Mouse (Mus musculus): Measurements from ENCODE around the gene Tenm4. TPM values are rescaled to one million over a fixed set of nuclear protein-coding genes. Genes with fewer than 3 reads are reported as not detected.
A peak's percentile ranks its signal among the peaks of the same experiment; 100 is the strongest.

The Tenm4 gene
- polyA plus RNA-seq, 1 experiment from 2014 or later: 16.8 TPM

DNA sequence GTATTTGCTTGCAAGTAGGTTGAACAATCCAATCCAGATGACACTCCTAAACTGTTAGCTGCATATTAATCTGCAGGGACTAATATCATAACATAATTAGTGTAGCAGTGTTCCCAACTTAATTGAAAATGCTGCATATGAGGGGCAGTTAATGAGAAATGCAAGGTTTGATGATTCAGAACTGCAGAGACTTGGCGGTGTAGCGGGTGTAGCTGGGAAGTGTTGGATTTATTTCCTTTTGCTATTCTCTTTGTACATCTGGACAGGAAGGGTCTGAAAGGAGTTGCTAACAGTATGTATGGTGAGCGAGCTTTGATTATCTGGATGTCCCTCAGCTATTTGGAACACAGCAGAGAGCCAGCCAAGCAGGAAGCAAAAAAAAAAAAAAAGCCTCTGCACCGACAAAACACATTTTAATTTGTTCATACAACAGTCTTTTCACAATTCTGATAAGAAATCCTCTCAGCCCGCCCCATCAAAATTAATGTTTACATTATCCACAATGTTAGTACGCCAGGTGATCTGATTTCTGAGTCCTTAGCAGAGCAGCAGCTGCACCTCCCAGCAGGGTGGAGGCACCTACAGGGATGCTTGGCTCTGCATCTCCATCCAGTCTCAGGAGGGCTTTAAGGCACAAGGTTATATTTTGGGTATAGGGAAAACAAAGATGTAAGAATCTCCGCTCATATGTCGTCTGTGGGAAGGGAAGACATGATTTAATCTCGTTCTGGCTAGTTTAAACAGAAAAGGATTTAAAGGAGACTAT is 243.4 kb downstream of the Tenm4 start:
- Histone ChIP-seq H3K9me3 (no peaks in the 10 kb centered on the region), H3K4me3 (no peak overlapping the region), H3K27me3 (ENCODE audit: insufficient read depth, poor library complexity, severe bottlenecking) (peaks cover 70% of the 10 kb centered on the region), H3K4me1 (no peaks in the 10 kb centered on the region; the same call in 1 of the 2 replicates), H3K27ac (no peak overlapping the region), H3K36me3 (no peaks in the 10 kb centered on the region)
- WGBS: 70% methylated on average over 9 of the region's 9 CpGs
- no peak for DNase-seq (ENCODE audit: low spot score)

DNA sequence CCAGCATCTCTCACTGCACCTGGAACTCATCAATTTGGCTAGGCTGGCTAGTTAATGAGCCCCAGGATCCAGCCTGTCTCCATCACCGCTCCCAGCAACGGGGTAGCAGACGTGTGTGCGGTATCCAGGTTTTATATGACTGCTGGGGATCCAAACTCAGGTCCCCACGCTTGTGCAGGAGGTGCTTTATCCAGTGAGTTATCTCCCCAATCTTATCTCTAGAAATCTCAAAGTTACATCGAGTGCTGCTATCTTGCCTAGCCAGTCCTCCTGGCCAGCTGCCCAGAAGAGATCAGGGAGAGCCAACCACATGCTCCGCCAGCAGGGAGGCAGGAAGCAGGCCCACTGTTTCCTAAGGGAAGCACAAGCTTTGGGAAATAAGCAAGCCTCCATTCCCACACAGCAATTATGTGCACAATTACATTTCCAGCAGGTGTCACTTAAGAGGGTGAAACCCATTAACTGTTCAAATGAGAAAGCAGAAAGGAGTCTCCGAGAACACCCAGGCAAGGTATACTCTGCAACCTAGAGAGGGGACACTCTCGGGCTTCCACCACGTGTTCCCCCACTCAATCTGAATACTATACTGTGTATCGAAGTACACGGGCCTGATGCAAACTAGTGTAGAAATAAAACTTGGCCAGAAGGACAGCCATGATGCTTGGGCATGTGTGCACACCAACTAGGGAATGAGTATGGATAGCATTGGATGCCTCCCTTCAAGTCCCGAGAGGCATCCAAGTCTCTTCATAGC is 246.4 kb downstream of the Tenm4 start:
- Histone ChIP-seq H3K27me3 (ENCODE audit: insufficient read depth, poor library complexity, severe bottlenecking) (peaks cover 67% of the 10 kb centered on the region), H3K4me3 (no peak overlapping the region), H3K4me1 (peaks cover 7% of the 10 kb centered on the region), H3K27ac (no peak overlapping the region), H3K9me3 (no peaks in the 10 kb centered on the region), H3K36me3 (no peaks in the 10 kb centered on the region)
- DNase-seq (ENCODE audit: low spot score): no peak
- 75% methylated on average over 13 of the region's 13 CpGs for WGBS

DNA sequence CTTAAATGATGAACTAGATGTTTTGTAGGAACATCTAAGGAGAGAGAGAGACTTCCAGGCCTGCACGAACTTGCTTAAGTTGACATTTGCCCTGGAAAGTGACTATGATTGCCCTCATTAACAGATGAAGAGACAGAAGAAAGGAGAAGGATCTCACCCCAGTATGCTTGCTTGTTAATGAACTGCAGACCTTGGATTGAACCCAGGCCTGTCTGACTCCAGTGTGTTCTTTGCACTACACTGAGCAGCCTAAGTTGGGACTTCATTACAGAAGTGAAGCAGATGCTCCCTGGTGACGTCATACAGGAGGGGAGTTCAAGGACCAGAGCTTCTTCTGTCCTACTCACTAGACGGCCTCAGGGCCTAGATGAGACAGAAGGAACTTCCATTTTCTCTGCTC is 247.1 kb downstream of the Tenm4 start:
- Histone ChIP-seq H3K27me3 (ENCODE audit: insufficient read depth, poor library complexity, severe bottlenecking) (peaks cover 74% of the 10 kb centered on the region), H3K27ac (no peak overlapping the region)

DNA sequence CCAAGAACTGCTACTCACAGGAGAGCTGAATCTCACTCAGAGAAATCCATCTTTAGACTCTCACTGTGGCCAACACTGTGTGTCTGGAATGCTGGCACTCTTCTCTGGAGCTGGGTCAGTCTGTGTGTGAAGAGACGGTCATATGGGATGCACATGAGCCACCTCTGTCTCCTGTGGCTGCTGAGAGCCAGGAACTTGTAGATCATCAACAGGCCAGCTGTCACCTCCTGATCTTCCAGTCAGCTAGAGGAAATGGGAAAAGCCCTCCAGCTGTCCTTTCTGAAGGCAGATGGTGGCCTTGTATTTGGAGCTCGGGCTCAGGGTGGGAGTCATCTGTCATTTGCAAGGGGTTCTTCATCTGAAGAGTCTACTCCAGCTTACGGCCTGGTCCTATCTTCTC is 249.0 kb downstream of the Tenm4 start:
- Histone ChIP-seq H3K4me3 (no peak overlapping the region), H3K9me3 (no peaks in the 10 kb centered on the region), H3K36me3 (no peaks in the 10 kb centered on the region), H3K27me3 (ENCODE audit: insufficient read depth, poor library complexity, severe bottlenecking) (peaks cover 76% of the 10 kb centered on the region), H3K27ac (no peak overlapping the region), H3K4me1 (peaks cover 7% of the 10 kb centered on the region)
- DNase-seq (ENCODE audit: low spot score): no peak
- WGBS: 67% methylated on average over 3 of the region's 3 CpGs

More for the DNA sequence above, 247.1 kb downstream of the Tenm4 start:
- no peak for DNase-seq (ENCODE audit: low spot score)
- Histone ChIP-seq H3K4me1 (peaks cover 7% of the 10 kb centered on the region), H3K36me3 (no peaks in the 10 kb centered on the region), H3K4me3 (no peak overlapping the region), H3K9me3 (no peaks in the 10 kb centered on the region)
- 74% methylated on average over 3 of the region's 3 CpGs for WGBS

DNA sequence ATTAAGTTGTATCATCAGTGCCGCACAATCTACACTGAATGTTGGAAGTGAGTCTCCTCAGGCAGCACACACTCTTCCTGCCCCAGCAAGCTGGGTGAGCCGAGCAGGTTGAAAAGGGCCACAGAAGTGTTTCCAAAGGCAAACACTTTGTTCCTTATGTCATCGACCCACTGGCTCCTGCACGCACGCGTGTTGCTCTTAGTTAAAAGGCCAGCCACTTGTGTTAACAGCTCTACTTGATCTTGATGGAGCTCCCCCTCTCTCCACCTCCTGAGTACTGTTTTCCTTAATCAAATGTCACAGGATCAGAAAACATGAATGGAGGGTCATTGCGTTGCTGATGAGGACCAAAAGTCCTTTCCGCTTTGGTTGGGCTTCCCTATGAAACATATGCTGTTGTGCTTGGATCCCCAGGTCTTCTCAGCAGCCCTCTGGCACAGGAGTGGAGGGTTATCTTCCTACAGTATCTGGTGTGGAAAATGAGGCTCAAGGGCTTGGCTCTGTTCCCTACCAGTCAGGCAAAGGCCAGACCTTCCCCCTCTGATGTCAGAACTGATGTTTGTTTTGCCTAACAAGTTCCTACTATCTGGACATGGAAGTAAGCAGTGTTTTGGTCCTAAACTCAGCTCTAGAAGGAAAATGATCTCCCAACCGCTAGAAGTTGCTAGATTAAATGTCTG is 250.0 kb downstream of the Tenm4 start:
- Histone ChIP-seq H3K9me3 (no peaks in the 10 kb centered on the region), H3K36me3 (no peaks in the 10 kb centered on the region), H3K27ac (peak overlapping the region; percentile 36; the same call in 1 of the 2 replicates), H3K4me1 (peaks cover 7% of the 10 kb centered on the region), H3K27me3 (ENCODE audit: insufficient read depth, poor library complexity, severe bottlenecking) (peaks cover 74% of the 10 kb centered on the region), H3K4me3 (no peak overlapping the region)
- DNase-seq (ENCODE audit: low spot score): peak; percentile 82
- 30% methylated on average over 9 of the region's 9 CpGs for WGBS

DNA sequence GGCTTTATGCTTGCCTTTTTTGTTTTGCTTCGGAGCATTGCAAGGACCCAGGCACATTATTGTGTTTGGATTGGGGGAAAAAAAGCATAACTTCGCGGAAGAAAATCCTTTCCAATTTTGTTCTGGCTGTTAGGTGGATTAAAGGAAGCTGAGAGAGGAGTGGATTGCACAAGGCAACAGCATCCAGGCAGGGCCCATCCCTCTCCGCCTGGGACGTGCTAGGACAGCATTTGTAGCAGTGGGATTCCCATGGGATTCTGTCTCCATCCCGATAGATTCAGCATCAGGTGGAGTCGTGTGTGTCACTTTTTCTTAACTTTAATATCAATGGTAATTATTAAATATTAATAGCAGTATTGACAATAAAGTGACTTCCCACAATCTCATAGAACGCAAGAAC is 255.9 kb downstream of the Tenm4 start:
- H3K27me3 ChIP-seq (ENCODE audit: insufficient read depth, poor library complexity, severe bottlenecking): peaks cover 55% of the 10 kb centered on the region
- 76% methylated on average over 8 of the region's 8 CpGs for WGBS
- H3K9me3 ChIP-seq: no peaks in the 10 kb centered on the region
- H3K27ac ChIP-seq: no peak overlapping the region
- no peak overlapping the region for H3K4me3 ChIP-seq
- no peaks in the 10 kb centered on the region for H3K4me1 ChIP-seq
- H3K36me3 ChIP-seq: no peaks in the 10 kb centered on the region
- DNase-seq (ENCODE audit: low spot score): no peak

DNA sequence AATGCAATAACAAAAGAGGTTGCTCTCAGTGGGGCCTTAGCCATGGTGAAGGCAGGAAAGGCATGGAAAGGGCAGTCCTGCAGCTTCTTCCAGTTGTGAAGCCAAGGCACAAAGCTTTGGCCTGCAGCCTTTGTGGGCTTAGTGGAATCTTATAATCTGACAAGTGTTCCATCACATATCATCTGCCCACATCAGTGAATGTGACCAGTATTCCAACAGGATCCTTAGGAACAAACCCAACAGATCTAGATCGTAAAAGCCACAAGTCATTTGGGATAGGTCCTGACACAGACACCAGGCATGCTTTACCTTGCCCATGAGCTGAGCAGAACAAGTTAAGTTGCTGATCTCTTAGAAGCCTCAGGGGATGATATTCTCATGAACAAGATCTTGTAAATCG is 262.3 kb downstream of the Tenm4 start:
- WGBS: 76% methylated on average over 2 of the region's 2 CpGs
- Histone ChIP-seq H3K9me3 (no peaks in the 10 kb centered on the region), H3K36me3 (no peaks in the 10 kb centered on the region), H3K4me3 (no peak overlapping the region), H3K27ac (no peak overlapping the region), H3K27me3 (ENCODE audit: insufficient read depth, poor library complexity, severe bottlenecking) (peaks cover 30% of the 10 kb centered on the region; the same call in 1 of the 2 replicates), H3K4me1 (no peaks in the 10 kb centered on the region)
- no peak for DNase-seq (ENCODE audit: low spot score)

DNA sequence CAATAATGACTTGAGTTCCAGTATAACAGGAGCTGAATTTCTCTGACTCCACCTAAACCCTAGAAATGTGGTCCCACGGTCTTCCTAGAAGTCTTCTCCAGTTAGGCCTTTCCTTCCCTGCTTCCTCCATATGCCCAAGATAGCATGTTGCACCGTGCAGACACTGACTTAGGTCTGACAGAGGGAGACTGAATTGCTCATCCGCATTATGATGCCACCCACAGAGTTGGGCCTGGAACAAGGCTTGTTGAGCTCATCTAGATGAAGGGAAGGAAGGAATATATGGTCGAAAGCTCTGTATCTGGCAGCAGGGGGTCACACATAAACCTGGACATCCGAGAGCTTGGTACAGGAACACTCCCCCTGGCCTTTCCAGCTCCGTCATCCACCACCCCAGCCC is 267.3 kb downstream of the Tenm4 start:
- Histone ChIP-seq H3K4me1 (no peaks in the 10 kb centered on the region), H3K36me3 (no peaks in the 10 kb centered on the region), H3K27ac (no peak overlapping the region), H3K4me3 (no peak overlapping the region), H3K9me3 (no peaks in the 10 kb centered on the region), H3K27me3 (ENCODE audit: insufficient read depth, poor library complexity, severe bottlenecking) (0 out of 2 replicates have a peak, but pooled peaks cover 7% of the 10 kb centered on the region)
- 83% methylated on average over 6 of the region's 6 CpGs for WGBS
- DNase-seq (ENCODE audit: low spot score): no peak

DNA sequence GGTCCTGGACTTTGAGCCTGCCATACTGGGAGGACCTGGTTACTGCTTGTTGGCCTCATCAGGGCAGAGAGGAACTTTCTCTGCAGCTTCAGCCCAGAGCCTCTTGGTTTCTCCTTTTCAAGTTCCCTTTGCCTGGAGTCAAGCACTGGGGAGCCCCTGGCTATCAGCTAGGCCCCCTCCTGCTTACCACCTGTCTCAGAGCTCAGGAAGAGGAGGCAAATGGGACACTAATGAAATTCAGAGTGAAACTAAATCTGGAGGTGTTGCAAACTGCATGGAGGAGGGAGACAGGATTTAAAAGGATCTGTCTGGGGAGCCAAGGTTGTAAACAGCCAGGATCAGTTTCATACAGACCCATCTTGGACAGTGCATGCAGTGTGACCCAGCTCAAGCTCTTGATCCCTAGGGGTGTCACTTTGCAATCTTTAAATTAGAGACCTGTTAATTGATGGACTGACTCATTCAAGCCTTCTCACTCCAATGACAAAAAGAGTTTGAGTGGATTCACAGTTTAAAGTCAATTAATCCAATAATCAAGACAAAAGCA is 269.2 kb downstream of the Tenm4 start:
- DNase-seq (ENCODE audit: low spot score): no peak
- Histone ChIP-seq H3K27ac (no peak overlapping the region), H3K27me3 (ENCODE audit: insufficient read depth, poor library complexity, severe bottlenecking) (0 out of 2 replicates have a peak, but pooled peaks cover 7% of the 10 kb centered on the region), H3K9me3 (no peaks in the 10 kb centered on the region), H3K36me3 (no peaks in the 10 kb centered on the region), H3K4me1 (no peaks in the 10 kb centered on the region), H3K4me3 (no peak overlapping the region)

DNA sequence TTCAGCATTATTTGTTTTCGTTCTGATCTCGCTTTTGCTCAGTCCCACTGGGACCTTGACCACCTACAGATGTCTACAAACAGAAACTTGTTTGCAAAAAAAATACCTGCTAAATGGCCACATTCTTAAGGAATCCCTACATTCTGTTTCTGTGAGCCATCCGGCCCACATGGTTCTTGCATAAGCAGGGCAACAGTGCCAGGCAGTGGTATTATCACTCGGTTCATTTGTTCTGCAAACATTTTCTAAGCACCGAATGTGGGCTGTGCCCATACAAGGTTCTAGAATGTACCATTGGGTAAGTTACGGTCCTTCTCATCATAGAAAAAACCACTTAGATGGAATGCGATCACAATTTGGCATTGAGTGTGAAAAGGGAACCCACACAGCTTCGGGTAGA is 274.7 kb downstream of the Tenm4 start:
- DNase-seq (ENCODE audit: low spot score): no peak
- H3K27me3 ChIP-seq (ENCODE audit: insufficient read depth, poor library complexity, severe bottlenecking): 0 out of 2 replicates have a peak, but pooled peaks cover under 1% of the 10 kb centered on the region
- 82% methylated on average over 8 of the region's 8 CpGs for WGBS
- H3K9me3 ChIP-seq: no peaks in the 10 kb centered on the region
- H3K36me3 ChIP-seq: no peaks in the 10 kb centered on the region
- no peak overlapping the region for H3K4me3 ChIP-seq
- H3K27ac ChIP-seq: no peak overlapping the region
- H3K4me1 ChIP-seq: 0 out of 2 replicates have a peak, but pooled peaks cover 2% of the 10 kb centered on the region

DNA sequence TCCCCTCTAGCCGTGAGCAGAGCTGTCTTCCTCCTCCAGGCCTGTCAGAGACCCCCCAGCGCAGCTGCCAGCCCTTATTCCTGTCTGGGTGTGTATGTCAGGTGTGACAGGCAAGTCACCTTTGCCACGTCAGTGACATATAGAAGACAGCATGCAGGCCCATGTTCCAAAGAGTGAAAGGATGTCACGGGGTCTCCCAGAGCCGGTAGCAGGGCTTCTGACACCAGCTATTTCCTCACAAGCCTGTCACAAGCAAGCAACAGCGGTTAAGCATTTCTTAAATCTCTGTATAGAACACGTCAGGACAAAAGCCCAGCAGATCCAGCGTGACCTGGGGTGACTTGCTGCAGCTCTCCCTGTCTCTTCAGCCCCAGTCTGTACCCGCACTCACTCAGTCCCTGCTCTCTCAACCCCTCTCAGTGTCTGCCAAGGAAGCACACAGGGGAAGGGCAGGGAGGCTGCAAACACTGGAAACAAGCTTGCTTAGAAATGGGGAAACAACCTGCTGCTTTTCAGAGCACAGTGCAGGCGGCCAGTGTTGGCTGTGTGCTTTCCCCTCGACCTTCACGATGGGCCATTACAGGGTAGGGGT is 276.9 kb downstream of the Tenm4 start:
- 0 out of 2 replicates have a peak, but pooled peaks cover 6% of the 10 kb centered on the region for H3K27me3 ChIP-seq (ENCODE audit: insufficient read depth, poor library complexity, severe bottlenecking)
- 78% methylated on average over 12 of the region's 12 CpGs for WGBS
- H3K4me3 ChIP-seq: no peak overlapping the region
- DNase-seq (ENCODE audit: low spot score): no peak
- H3K27ac ChIP-seq: no peak overlapping the region
- H3K36me3 ChIP-seq: no peaks in the 10 kb centered on the region
- H3K4me1 ChIP-seq: peaks cover 11% of the 10 kb centered on the region; the same call in 1 of the 2 replicates
- H3K9me3 ChIP-seq: no peaks in the 10 kb centered on the region

DNA sequence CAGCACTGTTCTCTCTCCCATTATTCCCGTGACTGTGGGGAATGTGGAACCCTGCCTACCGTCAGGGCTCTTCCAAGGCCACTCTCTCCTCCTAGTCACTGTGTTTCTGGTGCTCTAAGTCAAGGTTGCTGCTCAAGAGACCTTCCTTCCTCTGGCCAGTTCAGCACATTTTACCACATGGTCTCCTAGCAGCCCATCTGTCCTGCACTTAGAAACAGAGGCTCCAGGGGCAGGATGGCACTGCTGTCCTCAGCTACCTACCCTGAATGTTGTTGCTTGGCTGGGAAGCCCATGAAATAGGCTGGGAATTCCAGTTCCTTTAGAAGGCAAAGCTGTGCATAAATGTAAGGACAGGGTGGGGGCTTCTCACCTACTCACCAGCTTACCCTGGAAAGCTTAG is 284.9 kb downstream of the Tenm4 start:
- peaks cover 26% of the 10 kb centered on the region; the same call in 1 of the 2 replicates for H3K4me1 ChIP-seq
- H3K36me3 ChIP-seq: no peaks in the 10 kb centered on the region
- H3K27me3 ChIP-seq (ENCODE audit: insufficient read depth, poor library complexity, severe bottlenecking): 0 out of 2 replicates have a peak, but pooled peaks cover 7% of the 10 kb centered on the region
- 66% methylated on average over 2 of the region's 2 CpGs for WGBS
- DNase-seq (ENCODE audit: low spot score): no peak
- 0 out of 2 replicates have a peak overlapping the region, but pooled peaks have one; percentile 29 for H3K27ac ChIP-seq
- H3K9me3 ChIP-seq: no peaks in the 10 kb centered on the region
- H3K4me3 ChIP-seq: no peak overlapping the region

Measured in heart, embryonic 10.5 days (tissue).